Mouse (Mus musculus) stomach, adult 2 months (tissue): ENCODE data around the gene Tmem161a. TPM values are rescaled to one million over a fixed set of nuclear protein-coding genes. Genes with fewer than 3 reads are reported as not detected.

Experiments used
- polyA plus RNA-seq: library from polyadenylated mRNA; depleted of rRNA; stranded (reverse); fragments of >200 nt; gene quantifications from 2 replicates; pipeline ENCODE4 v1.2.3, GENCODE M21; 2012; rRNA removed

Tmem161a gene
- polyA plus RNA-seq, result 96.3 and 97.2 TPM in 2 replicates

DNA sequence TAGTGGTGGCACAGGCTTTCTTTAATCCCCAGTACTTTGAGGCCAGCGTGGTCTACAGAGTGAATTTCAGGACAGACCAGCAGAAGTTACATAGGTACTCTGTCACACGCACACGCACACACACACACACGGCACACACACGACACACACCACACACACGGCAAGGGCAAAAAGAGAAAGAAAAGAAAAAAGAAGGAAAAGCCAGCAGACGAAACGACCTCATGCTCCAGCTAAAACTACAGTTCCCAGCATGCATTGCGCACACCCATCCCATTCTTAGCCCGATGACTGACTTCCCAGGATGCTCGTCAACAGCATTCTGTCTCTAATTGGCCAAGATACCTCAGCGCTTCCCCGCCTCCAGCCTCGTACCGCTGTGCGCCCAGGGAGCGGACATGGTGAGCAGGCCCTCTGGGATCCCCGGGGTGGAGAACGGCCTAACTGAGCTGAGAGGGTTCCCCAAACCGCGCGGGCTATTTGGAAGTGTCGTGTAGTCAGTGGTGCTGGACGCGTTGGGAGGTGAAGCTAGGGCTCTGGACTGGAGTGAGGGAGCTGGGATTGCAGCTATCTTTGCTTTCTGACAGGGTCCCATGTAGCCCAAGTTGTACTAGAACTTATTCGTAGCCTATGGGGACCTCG lies at the start of gene Tmem161a:
TSS of gene Tmem161a (plus strand) at position 314 of the 639 bp plus-strand sequence.

DNA sequence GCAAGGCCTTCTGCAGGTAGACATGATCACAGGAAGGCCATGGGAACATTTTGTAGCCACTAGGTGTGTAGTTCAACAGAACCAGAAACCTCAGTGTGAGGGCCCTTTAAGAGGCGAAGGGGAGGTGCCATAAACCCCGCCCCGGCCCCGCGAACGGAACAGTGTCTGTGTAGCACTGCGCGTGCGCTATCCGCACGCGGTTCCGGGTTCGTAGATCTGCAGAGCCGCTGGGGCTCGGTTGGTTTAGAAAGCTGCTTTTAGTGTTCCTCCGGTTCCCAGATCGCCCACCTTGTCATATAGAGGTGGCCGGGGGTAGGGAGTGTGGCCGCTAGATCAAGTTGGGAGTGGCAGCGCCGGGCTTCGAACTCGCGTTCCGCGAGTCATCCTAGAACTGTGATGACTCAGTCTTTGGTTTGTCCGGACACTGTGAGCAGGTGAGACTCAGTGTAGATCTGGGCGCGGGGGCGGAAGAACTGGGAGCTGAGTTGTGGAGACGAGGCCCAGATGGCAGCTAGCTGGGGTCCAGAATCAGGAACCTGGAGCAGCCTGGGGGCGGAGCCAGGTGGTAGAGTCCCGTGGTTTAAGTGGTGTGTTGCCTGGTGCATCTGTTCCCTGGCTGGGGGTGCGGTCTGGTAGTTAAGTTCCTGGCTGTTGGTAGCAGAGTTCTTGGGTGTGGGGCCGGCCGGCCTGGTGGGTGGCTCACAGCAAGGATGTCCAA lies 40.8 kb upstream of the Tmem161a start, which contains the start of gene Nr2c2ap:
TSS of gene Nr2c2ap (plus strand) at position 168 of the 718 bp plus-strand sequence.

DNA sequence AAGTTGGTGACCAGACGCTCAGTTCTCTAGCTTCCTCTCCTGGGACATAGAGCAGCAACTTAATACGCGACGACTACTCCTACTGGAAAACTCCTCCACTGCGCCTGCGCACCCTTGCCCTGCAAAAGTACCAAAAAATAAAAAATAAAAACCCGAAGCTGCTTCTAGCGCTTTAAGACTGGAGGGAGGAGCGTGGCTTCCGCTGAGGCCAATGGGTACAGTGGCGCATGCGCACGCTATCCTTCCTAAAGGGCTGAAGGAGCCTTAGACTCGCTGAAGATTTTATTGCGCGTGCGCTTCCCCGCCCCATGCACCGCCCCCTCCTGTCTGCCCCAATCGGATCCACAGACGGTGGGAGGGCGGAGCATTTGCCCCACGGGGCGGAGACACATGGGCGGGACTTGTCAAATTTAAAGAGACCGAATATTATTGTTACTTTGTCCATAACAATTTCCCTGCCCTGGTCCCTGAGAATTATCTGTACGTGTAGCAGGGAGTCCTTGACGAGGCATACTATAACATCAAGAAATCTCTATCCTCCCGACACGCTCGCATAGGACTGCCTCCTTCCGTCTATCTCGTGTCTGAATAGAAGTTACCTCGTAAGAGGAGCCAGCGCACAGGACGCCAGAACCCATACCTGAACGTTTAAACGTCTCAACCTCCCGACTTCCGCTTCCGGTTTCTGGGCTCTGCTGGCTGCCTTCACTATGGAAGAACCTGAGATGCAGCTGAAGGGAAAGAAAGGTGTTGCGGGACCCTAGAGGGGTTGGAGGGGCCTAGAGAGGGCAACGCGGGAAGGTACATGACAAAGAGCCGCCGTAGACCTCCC lies 32.9 kb upstream of the Tmem161a start, which contains the start of the genes Rfxank, Borcs8 and Mef2b:
TSS of gene Rfxank (minus strand) at position 129 of the 832 bp plus-strand sequence.
TSS of gene Borcs8 (plus strand) at position 474 of the 832 bp plus-strand sequence.
TSS of gene Mef2b (plus strand) at position 686 of the 832 bp plus-strand sequence.

GRCm38 (mm10) chr8:70212112-70213055 lies 40.2 kb downstream of the Tmem161a start, which contains the start of gene Slc25a42:
Slc25a42 (minus strand) TSS chr8:70212305.

Other genes with a start within 250 kb of the Tmem161a start
- 41.2 and 45.5 TPM in 2 replicates for gene Gatad2a, start 176.0 kb upstream of the Tmem161a start, polyA plus RNA-seq
- 27.5 and 35.3 TPM in 2 replicates for gene Mau2, start 129.6 kb upstream of the Tmem161a start, polyA plus RNA-seq
- 2.5 and 5.6 TPM in 2 replicates for gene Sugp1, start 129.5 kb upstream of the Tmem161a start, polyA plus RNA-seq
- gene Tm6sf2, start 99.4 kb upstream of the Tmem161a start, polyA plus RNA-seq, result 4.8 and 19.7 TPM in 2 replicates
- gene Hapln4, start 88.9 kb upstream of the Tmem161a start, polyA plus RNA-seq, result 0.58 and 0.99 TPM in 2 replicates
- gene Ncan, start 51.5 kb upstream of the Tmem161a start, polyA plus RNA-seq, result 0.04 TPM in 1 of 2 replicates, not detected in the other
- gene Nr2c2ap, start 41.0 kb upstream of the Tmem161a start, polyA plus RNA-seq, result 6.0 and 7.6 TPM in 2 replicates
- 15.6 and 18.6 TPM in 2 replicates for gene Rfxank, start 33.2 kb upstream of the Tmem161a start, polyA plus RNA-seq
- 32.5 and 46.3 TPM in 2 replicates for gene Borcs8, start 32.9 kb upstream of the Tmem161a start, polyA plus RNA-seq
- 0.16 and 0.40 TPM in 2 replicates for gene Mef2b, start 32.6 kb upstream of the Tmem161a start, polyA plus RNA-seq
- 14.0 and 18.8 TPM in 2 replicates for gene Slc25a42, start 39.9 kb downstream of the Tmem161a start, polyA plus RNA-seq
- 11.0 and 11.3 TPM in 2 replicates for gene Sugp2, start 61.9 kb downstream of the Tmem161a start, polyA plus RNA-seq
- 11.8 and 15.5 TPM in 2 replicates for gene Armc6, start 62.1 kb downstream of the Tmem161a start, polyA plus RNA-seq
- gene Homer3, start 110.5 kb downstream of the Tmem161a start, polyA plus RNA-seq, result 16.3 and 20.1 TPM in 2 replicates
- gene Ddx49, start 130.1 kb downstream of the Tmem161a start, polyA plus RNA-seq, result 27.2 and 35.4 TPM in 2 replicates
- 316 and 417 TPM in 2 replicates for gene Cope, start 130.2 kb downstream of the Tmem161a start, polyA plus RNA-seq
- gene Cers1, start 143.4 kb downstream of the Tmem161a start, polyA plus RNA-seq, result 0.60 and 0.78 TPM in 2 replicates
- gene Gdf1, start 157.5 kb downstream of the Tmem161a start, polyA plus RNA-seq, result 2.0 and 2.2 TPM in 2 replicates
- gene Upf1, start 180.9 kb downstream of the Tmem161a start, polyA plus RNA-seq, result 19.1 and 21.6 TPM in 2 replicates
- gene Comp, start 201.2 kb downstream of the Tmem161a start, polyA plus RNA-seq, result 0.14 and 0.28 TPM in 2 replicates